Mouse (Mus musculus) kidney, adult 11 months (tissue): ENCODE results near the gene Serinc3.
"Not testable (repeated sequence)": the region's sequence is repeated elsewhere in the genome, so short reads cannot be mapped to it uniquely, and the experiment has no call there.

Experiments
- DNase-seq: peaks from one replicate; pipeline ENCODE4 v3.0.0; 2022

Serinc3 gene

GRCm38 (mm10) chr2:163621401-163621800 lies 23.5 kb downstream of the Serinc3 start:
- not testable (repeated sequence) for DNase-seq

GRCm38 (mm10) chr2:163620451-163620850 lies 24.5 kb downstream of the Serinc3 start:
- no peak for DNase-seq

GRCm38 (mm10) chr2:163617874-163618273 lies 27.1 kb downstream of the Serinc3 start:
- no peak for DNase-seq

GRCm38 (mm10) chr2:163617232-163617863 lies 27.6 kb downstream of the Serinc3 start:
- DNase-seq = no peak

- no peak for DNase-seq
These were observed 28.2 kb downstream of the Serinc3 start for GRCm38 (mm10) chr2:163616652-163617227.

- DNase-seq = no peak
These were observed 28.9 kb downstream of the Serinc3 start for GRCm38 (mm10) chr2:163615906-163616651.

- DNase-seq = no peak
These were observed 29.5 kb downstream of the Serinc3 start for GRCm38 (mm10) chr2:163615401-163615800.

GRCm38 (mm10) chr2:163613990-163614389 lies 30.9 kb downstream of the Serinc3 start:
- DNase-seq = no peak

GRCm38 (mm10) chr2:163613206-163613605 lies 31.7 kb downstream of the Serinc3 start:
- no peak for DNase-seq

- DNase-seq = no peak
These were observed 33.8 kb downstream of the Serinc3 start for GRCm38 (mm10) chr2:163611176-163611575.

GRCm38 (mm10) chr2:163609281-163609975 lies 35.5 kb downstream of the Serinc3 start:
- DNase-seq = no peak

- no peak for DNase-seq
These were observed 36.9 kb downstream of the Serinc3 start for GRCm38 (mm10) chr2:163608008-163608407.

- DNase-seq = no peak
These were observed 38.8 kb downstream of the Serinc3 start for GRCm38 (mm10) chr2:163606161-163606560.

GRCm38 (mm10) chr2:163602101-163602971 lies 42.6 kb downstream of the Serinc3 start, which contains the start of gene Ttpal:
Gene Ttpal, plus strand, starts transcription at chr2:163602314.
- peak; percentile 83 for DNase-seq

GRCm38 (mm10) chr2:163601712-163602100 lies 43.2 kb downstream of the Serinc3 start:
- DNase-seq = no peak

- DNase-seq = no peak
These were observed 43.9 kb downstream of the Serinc3 start for GRCm38 (mm10) chr2:163601066-163601465.

GRCm38 (mm10) chr2:163599226-163599625 lies 45.7 kb downstream of the Serinc3 start:
- peak; percentile 48 for DNase-seq

- DNase-seq = peak; percentile 79
These were observed 47.3 kb downstream of the Serinc3 start for GRCm38 (mm10) chr2:163597661-163598060.

GRCm38 (mm10) chr2:163596873-163597155 lies 48.1 kb downstream of the Serinc3 start:
- no peak for DNase-seq

GRCm38 (mm10) chr2:163596057-163596872 lies 48.7 kb downstream of the Serinc3 start:
- DNase-seq = peak; percentile 75

- peak; percentile 44 for DNase-seq
These were observed 49.8 kb downstream of the Serinc3 start for GRCm38 (mm10) chr2:163595119-163595518.
